Mouse (Mus musculus) liver, adult (tissue): ENCODE measurements around the gene Ppm1e.

ENCODE experiments used
- GATA4 ChIP-seq: IDR thresholded peaks from 2 replicates; pipeline ENCODE4 v1.6.1; 2014; ENCODE audit warnings: mild to moderate bottlenecking, low read length; ENCODE audit not compliant: insufficient replicate concordance

The Ppm1e gene

GRCm38 (mm10) chr11:87240833-87241215, 118.0 kb downstream of the Ppm1e start:
- TF ChIP-seq GATA4 = no peak

GRCm38 (mm10) chr11:87240141-87240832, 118.5 kb downstream of the Ppm1e start:
- TF ChIP-seq GATA4 = no peak

GRCm38 (mm10) chr11:87238891-87239530, 119.8 kb downstream of the Ppm1e start:
- TF ChIP-seq GATA4 = no peak

GRCm38 (mm10) chr11:87235486-87235872, 123.3 kb downstream of the Ppm1e start:
- TF ChIP-seq GATA4 = no peak

GRCm38 (mm10) chr11:87234743-87235485, 123.9 kb downstream of the Ppm1e start:
- no peak for TF ChIP-seq GATA4

GRCm38 (mm10) chr11:87233377-87233776, 125.4 kb downstream of the Ppm1e start:
- TF ChIP-seq GATA4 = no peak

GRCm38 (mm10) chr11:87227056-87227455, 131.8 kb downstream of the Ppm1e start:
- TF ChIP-seq GATA4 = no peak

- no peak for TF ChIP-seq GATA4
Observed at GRCm38 (mm10) chr11:87222686-87223085, 136.1 kb downstream of the Ppm1e start.

- TF ChIP-seq GATA4 = no peak
Observed at GRCm38 (mm10) chr11:87212313-87212712, 146.5 kb downstream of the Ppm1e start.
